Mouse (Mus musculus): Measurements from ENCODE around the gene Gsto1. TPM values are rescaled to one million over a fixed set of nuclear protein-coding genes. Genes with fewer than 3 reads are reported as not detected.

The Gsto1 gene
- polyA plus RNA-seq, 1 experiment from 2014 or later = 249 TPM

DNA sequence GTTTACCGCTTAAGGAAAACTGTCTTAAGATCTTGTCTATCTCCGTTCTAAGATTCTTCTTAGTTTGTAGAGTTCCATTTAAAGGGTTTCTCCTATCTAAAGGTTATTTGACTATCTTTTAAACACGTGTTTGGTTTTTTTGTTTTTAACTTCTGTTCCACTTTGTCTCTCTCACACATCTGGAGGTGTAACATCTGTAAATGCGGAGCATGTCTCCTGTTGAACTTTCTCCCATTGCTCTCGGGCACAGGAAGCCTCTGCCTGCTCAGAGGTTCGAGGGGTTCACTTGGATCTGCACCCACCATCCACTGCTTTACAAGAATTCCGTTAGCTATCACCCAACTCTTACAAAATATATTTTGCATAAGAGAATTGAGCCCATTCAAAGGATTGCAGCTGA, 26.8 kb downstream of the Gsto1 start:
- H3K4me1 ChIP-seq (ENCODE audit: control insufficient read depth, insufficient read depth, low read length) = peaks cover 10% of the 10 kb centered on the region; the same call in 1 of the 2 replicates
- H3K4me3 ChIP-seq (ENCODE audit: low read depth, low read length) = no peak overlapping the region
- no peaks in the 10 kb centered on the region for H3K27me3 ChIP-seq (ENCODE audit: control insufficient read depth, insufficient read depth, low read length)
- 80% methylated on average over 7 of the region's 7 CpGs for WGBS
- H3K27ac ChIP-seq (replicated peaks; ENCODE audit: low read depth, low read length) = no peak overlapping the region
- H3K4me2 ChIP-seq (ENCODE audit: low read depth, severe bottlenecking) = no peak overlapping the region
- no peaks in the 10 kb centered on the region for H3K9me3 ChIP-seq (ENCODE audit: control insufficient read depth, low read length)
- DNase-seq (ENCODE audit: low spot score) (no peak), ATAC-seq (ENCODE audit: insufficient number of reproducible peaks, low FRiP score, low TSS enrichment, low read depth) (no peak)
- no peaks in the 10 kb centered on the region for H3K36me3 ChIP-seq (ENCODE audit: control insufficient read depth, insufficient read depth, low read length)
- H3K9ac ChIP-seq (ENCODE audit: low read length) = no peak overlapping the region

DNA sequence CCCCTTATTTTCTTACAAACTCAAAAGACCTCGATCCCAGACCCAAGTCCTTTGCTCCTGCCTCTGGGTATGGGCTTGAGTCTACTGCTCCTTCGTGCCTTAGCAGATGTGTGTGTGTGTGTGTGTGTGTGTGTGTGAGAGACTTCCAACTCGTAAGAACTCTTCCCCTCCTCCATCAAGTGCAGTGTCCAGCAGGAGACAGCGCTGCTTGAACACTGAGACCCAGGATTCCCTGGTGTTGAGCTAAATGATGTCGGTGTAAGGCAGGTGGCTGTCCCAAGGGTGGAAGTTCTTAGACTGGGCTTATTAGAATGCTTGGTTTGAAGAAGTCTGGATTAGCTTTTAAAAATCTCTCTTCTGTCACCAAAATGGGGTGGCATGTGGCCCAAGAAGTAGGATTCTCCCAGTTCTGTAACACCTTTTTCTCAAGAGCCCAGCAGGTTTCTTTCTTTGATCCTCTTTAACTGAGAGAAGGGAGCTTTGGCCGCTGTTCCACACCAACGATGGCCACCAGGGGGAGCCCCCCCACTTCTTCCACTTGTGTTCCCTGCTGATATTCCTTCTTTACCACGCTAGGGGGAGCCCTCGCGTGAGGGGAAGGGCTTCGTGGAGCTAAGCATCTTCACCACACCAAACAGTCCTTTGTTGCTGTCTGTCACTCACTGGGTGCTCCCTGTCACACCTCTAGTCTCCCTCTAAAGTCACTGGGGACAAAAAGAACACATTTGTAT, 27.5 kb downstream of the Gsto1 start:
- H3K4me1 ChIP-seq (ENCODE audit: control insufficient read depth, insufficient read depth, low read length) = peaks cover 14% of the 10 kb centered on the region; the same call in 1 of the 2 replicates
- no peak overlapping the region for H3K27ac ChIP-seq (replicated peaks; ENCODE audit: low read depth, low read length)

DNA sequence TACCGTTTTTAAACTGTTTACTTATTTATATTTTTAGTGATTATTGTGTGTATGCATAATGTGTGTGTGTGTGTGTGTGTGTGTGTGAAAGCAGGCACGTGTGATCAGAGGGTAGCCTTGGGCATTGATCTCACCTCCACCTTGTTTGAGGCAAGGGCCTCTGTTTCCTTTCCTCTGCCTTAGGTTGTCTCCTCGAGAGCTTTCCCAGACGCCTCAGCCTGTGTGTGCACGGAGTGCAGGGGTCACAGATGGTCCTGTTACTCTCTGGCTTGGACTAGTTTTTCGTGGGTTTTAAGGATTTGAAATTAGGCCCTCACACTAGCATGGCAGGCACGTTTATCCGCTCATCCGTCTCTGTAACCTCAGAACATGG, 28.1 kb downstream of the Gsto1 start:
- no peaks in the 10 kb centered on the region for H3K36me3 ChIP-seq (ENCODE audit: control insufficient read depth, insufficient read depth, low read length)

More for the DNA sequence above, 27.5 kb downstream of the Gsto1 start:
- no peak overlapping the region for H3K4me3 ChIP-seq (ENCODE audit: low read depth, low read length)
- ATAC-seq (ENCODE audit: insufficient number of reproducible peaks, low FRiP score, low TSS enrichment, low read depth) = peak; percentile 48; the same call in 1 of the 2 replicates
- no peaks in the 10 kb centered on the region for H3K27me3 ChIP-seq (ENCODE audit: control insufficient read depth, insufficient read depth, low read length)
- DNase-seq (ENCODE audit: low spot score) = peak; percentile 95
- H3K36me3 ChIP-seq (ENCODE audit: control insufficient read depth, insufficient read depth, low read length) = no peaks in the 10 kb centered on the region
- no peak overlapping the region for H3K9ac ChIP-seq (ENCODE audit: low read length)
- H3K9me3 ChIP-seq (ENCODE audit: control insufficient read depth, low read length) = no peaks in the 10 kb centered on the region
- no peak overlapping the region for H3K4me2 ChIP-seq (ENCODE audit: low read depth, severe bottlenecking)
- WGBS = 26% methylated on average over 11 of the region's 11 CpGs

DNA sequence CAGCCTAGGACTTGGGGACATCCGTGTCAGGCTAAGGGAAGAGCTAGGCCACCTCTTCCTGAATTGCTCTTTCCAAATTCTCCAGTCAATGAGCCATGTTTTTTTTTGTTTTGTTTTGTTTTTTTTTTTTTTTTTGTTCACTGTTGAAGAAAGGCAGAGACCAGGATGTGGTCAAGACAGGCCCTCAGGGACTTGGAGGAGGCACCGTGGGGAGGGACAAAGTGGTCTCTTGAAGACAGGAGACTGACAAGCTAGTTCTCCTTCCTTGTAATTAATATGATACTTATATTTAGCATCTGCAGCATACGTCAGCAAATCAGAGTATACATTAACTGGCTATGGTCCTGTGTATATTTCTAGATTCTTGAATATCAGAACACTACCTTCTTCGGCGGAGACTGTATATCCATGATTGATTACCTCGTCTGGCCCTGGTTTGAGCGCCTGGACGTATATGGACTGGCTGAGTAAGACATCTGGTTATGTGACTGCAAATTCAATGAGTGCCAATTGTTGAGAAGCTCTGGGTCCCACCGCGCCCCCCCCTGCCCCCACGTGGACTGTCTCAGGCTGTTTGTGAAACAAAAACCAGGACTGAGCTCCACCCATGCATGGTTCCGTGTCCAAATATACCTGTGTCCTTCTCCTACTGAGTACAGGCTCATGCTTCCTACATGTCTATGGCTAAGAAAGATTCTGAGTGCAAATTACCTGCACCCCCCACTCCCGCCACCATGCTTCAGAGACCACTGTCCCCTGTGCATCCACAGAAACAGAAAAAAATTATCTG, 29.7 kb downstream of the Gsto1 start:
- H3K27ac ChIP-seq (replicated peaks; ENCODE audit: low read depth, low read length) = no peak overlapping the region
- WGBS = 81% methylated on average over 13 of the region's 13 CpGs

More for the DNA sequence above, 28.1 kb downstream of the Gsto1 start:
- no peak overlapping the region for H3K27ac ChIP-seq (replicated peaks; ENCODE audit: low read depth, low read length)
- H3K4me2 ChIP-seq (ENCODE audit: low read depth, severe bottlenecking) = no peak overlapping the region
- no peak overlapping the region for H3K4me3 ChIP-seq (ENCODE audit: low read depth, low read length)
- H3K9me3 ChIP-seq (ENCODE audit: control insufficient read depth, low read length) = no peaks in the 10 kb centered on the region
- DNase-seq (ENCODE audit: low spot score) (no peak), ATAC-seq (ENCODE audit: insufficient number of reproducible peaks, low FRiP score, low TSS enrichment, low read depth) (peak; percentile 62; the same call in 1 of the 2 replicates)
- 40% methylated on average over 9 of the region's 9 CpGs for WGBS
- peaks cover 14% of the 10 kb centered on the region; the same call in 1 of the 2 replicates for H3K4me1 ChIP-seq (ENCODE audit: control insufficient read depth, insufficient read depth, low read length)
- no peaks in the 10 kb centered on the region for H3K27me3 ChIP-seq (ENCODE audit: control insufficient read depth, insufficient read depth, low read length)
- no peak overlapping the region for H3K9ac ChIP-seq (ENCODE audit: low read length)

DNA sequence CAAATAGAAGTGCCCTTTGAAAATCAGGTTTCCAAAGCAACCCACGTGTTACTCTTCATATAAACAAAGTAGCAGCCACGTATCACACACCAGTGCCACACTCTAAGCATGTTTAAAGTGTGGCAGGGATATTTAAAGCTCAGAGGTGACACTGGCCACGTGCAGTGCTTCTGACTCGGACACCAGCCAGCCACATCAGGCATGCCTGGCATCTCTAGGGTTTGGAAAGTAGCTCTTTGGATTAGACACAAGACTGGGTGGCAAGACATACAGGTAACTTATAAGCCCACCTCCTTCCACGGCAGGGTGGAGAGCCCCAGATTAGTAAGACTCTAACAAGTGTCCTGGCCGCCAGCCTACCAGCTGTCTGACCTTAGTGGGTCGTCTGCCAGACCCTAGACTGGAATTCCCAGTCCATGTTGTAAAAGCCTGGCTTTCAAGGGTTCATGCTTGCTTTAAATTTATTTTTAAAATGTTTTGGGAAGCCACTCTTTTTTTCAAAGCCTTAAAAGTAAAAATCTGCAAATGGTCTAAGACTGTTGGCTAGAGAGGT, 30.5 kb downstream of the Gsto1 start:
- Histone ChIP-seq H3K36me3 (ENCODE audit: control insufficient read depth, insufficient read depth, low read length) (no peaks in the 10 kb centered on the region), H3K27me3 (ENCODE audit: control insufficient read depth, insufficient read depth, low read length) (no peaks in the 10 kb centered on the region), H3K27ac (replicated peaks; ENCODE audit: low read depth, low read length) (no peak overlapping the region), H3K9me3 (ENCODE audit: control insufficient read depth, low read length) (no peaks in the 10 kb centered on the region), H3K4me3 (ENCODE audit: low read depth, low read length) (no peak overlapping the region), H3K9ac (ENCODE audit: low read length) (no peak overlapping the region), H3K4me1 (ENCODE audit: control insufficient read depth, insufficient read depth, low read length) (peaks cover 19% of the 10 kb centered on the region; the same call in 1 of the 2 replicates), H3K4me2 (ENCODE audit: low read depth, severe bottlenecking) (no peak overlapping the region)
- 54% methylated on average over 7 of the region's 7 CpGs for WGBS
- DNase-seq (ENCODE audit: low spot score) = no peak
- ATAC-seq (ENCODE audit: insufficient number of reproducible peaks, low FRiP score, low TSS enrichment, low read depth) = no peak

More for the DNA sequence above, 29.7 kb downstream of the Gsto1 start:
- H3K9me3 ChIP-seq (ENCODE audit: control insufficient read depth, low read length) = no peaks in the 10 kb centered on the region
- H3K4me3 ChIP-seq (ENCODE audit: low read depth, low read length) = no peak overlapping the region
- no peaks in the 10 kb centered on the region for H3K27me3 ChIP-seq (ENCODE audit: control insufficient read depth, insufficient read depth, low read length)
- H3K4me1 ChIP-seq (ENCODE audit: control insufficient read depth, insufficient read depth, low read length) = peaks cover 14% of the 10 kb centered on the region; the same call in 1 of the 2 replicates
- DNase-seq (ENCODE audit: low spot score) (no peak), ATAC-seq (ENCODE audit: insufficient number of reproducible peaks, low FRiP score, low TSS enrichment, low read depth) (no peak)
- no peak overlapping the region for H3K4me2 ChIP-seq (ENCODE audit: low read depth, severe bottlenecking)
- no peaks in the 10 kb centered on the region for H3K36me3 ChIP-seq (ENCODE audit: control insufficient read depth, insufficient read depth, low read length)
- no peak overlapping the region for H3K9ac ChIP-seq (ENCODE audit: low read length)

DNA sequence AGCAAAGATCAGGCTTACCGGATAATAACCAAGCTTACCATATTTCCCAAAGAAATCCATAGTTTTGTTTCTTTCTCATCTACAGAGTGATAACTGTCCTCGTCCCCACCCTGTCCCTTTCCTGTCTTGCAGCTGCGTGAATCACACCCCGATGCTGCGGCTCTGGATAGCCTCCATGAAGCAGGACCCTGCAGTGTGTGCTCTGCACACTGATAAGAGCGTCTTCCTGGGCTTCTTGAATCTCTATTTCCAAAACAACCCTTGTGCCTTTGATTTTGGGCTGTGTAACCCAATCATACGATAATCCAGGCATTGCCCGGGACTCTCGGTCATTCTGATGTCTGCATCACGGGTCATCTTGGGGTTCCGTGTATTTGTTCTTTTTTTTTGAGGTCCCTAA, 31.1 kb downstream of the Gsto1 start:
- no peak for DNase-seq (ENCODE audit: low spot score)
- no peak overlapping the region for H3K4me2 ChIP-seq (ENCODE audit: low read depth, severe bottlenecking)
- peaks cover 19% of the 10 kb centered on the region; the same call in 1 of the 2 replicates for H3K4me1 ChIP-seq (ENCODE audit: control insufficient read depth, insufficient read depth, low read length)
- H3K9me3 ChIP-seq (ENCODE audit: control insufficient read depth, low read length) = no peaks in the 10 kb centered on the region
- 85% methylated on average over 11 of the region's 11 CpGs for WGBS
- no peak overlapping the region for H3K9ac ChIP-seq (ENCODE audit: low read length)
- H3K27ac ChIP-seq (replicated peaks; ENCODE audit: low read depth, low read length) = no peak overlapping the region
- H3K4me3 ChIP-seq (ENCODE audit: low read depth, low read length) = no peak overlapping the region
- ATAC-seq (ENCODE audit: insufficient number of reproducible peaks, low FRiP score, low TSS enrichment, low read depth) = no peak
- no peaks in the 10 kb centered on the region for H3K27me3 ChIP-seq (ENCODE audit: control insufficient read depth, insufficient read depth, low read length)
- H3K36me3 ChIP-seq (ENCODE audit: control insufficient read depth, insufficient read depth, low read length) = no peaks in the 10 kb centered on the region

DNA sequence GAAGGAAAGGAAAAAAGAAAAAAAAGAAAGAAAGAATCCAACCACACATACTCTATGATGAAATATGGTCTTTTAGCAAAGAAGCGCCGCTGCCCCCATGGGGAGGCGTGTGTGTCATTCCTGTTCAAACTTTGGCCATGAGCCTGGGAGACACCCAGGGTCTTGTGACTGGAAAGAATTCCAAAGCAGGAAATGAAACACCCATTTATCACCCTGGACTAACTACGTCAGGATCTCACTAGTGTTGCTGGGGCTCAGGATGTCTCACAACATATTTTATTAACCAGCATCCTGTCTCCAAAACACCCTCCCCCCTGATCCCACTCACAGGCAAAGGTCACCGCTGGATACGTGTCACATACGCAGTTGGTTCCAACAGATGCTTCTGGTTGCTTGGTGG, 31.8 kb downstream of the Gsto1 start:
- DNase-seq (ENCODE audit: low spot score) (no peak), ATAC-seq (ENCODE audit: insufficient number of reproducible peaks, low FRiP score, low TSS enrichment, low read depth) (no peak)
- Histone ChIP-seq H3K9me3 (ENCODE audit: control insufficient read depth, low read length) (no peaks in the 10 kb centered on the region), H3K27me3 (ENCODE audit: control insufficient read depth, insufficient read depth, low read length) (no peaks in the 10 kb centered on the region), H3K36me3 (ENCODE audit: control insufficient read depth, insufficient read depth, low read length) (no peaks in the 10 kb centered on the region), H3K4me1 (ENCODE audit: control insufficient read depth, insufficient read depth, low read length) (peaks cover 21% of the 10 kb centered on the region; the same call in 1 of the 2 replicates), H3K4me3 (ENCODE audit: low read depth, low read length) (no peak overlapping the region), H3K27ac (replicated peaks; ENCODE audit: low read depth, low read length) (no peak overlapping the region), H3K4me2 (ENCODE audit: low read depth, severe bottlenecking) (no peak overlapping the region), H3K9ac (ENCODE audit: low read length) (no peak overlapping the region)
- whole genome bisulfite sequencing = 46% methylated on average over 7 of the region's 7 CpGs

DNA sequence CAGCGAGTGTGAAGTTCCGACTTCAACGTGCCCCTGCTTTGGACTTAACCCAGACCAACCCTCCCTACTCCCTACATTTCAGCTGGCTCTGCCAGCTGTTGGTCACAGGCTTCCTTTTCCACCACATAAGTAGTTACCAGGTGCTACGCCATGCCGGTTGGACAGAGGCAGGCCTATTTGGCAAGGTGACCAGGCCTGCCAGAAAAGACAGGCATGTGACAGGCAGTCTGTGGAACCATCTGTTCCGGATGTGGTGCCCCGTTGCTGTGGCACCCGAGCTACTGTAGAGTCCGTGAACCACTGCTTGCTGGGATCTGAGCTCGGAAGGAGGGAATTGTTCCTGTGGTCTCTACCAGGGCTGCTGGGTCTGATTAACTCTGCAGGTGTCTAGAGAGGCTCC, 32.6 kb downstream of the Gsto1 start:
- Histone ChIP-seq H3K27ac (replicated peaks; ENCODE audit: low read depth, low read length) (no peak overlapping the region), H3K36me3 (ENCODE audit: control insufficient read depth, insufficient read depth, low read length) (no peaks in the 10 kb centered on the region)
- WGBS = 86% methylated on average over 10 of the region's 10 CpGs

More for the DNA sequence above, 32.6 kb downstream of the Gsto1 start:
- H3K9ac ChIP-seq (ENCODE audit: low read length) = no peak overlapping the region
- ATAC-seq (ENCODE audit: insufficient number of reproducible peaks, low FRiP score, low TSS enrichment, low read depth) = no peak
- no peak for DNase-seq (ENCODE audit: low spot score)
- H3K4me3 ChIP-seq (ENCODE audit: low read depth, low read length) = no peak overlapping the region
- H3K4me1 ChIP-seq (ENCODE audit: control insufficient read depth, insufficient read depth, low read length) = peaks cover 21% of the 10 kb centered on the region; the same call in 1 of the 2 replicates
- H3K9me3 ChIP-seq (ENCODE audit: control insufficient read depth, low read length) = no peaks in the 10 kb centered on the region
- H3K4me2 ChIP-seq (ENCODE audit: low read depth, severe bottlenecking) = no peak overlapping the region
- no peaks in the 10 kb centered on the region for H3K27me3 ChIP-seq (ENCODE audit: control insufficient read depth, insufficient read depth, low read length)

Data from limb, embryonic 11.5 days (tissue).